Mouse (Mus musculus) embryonic facial prominence, embryonic 11.5 days (tissue): ENCODE measurements around the gene Terb1. TPM values are rescaled to one million over a fixed set of nuclear protein-coding genes. Genes with fewer than 3 reads are reported as not detected.

Experiments used
- ATAC-seq: fragments of 200-750 bp; cut with Nextera tagmentation; replicated peaks from 2 replicates; pipeline ENCODE4 v1.8.0; 2017; ENCODE audit warnings: low read depth; ENCODE audit not compliant: insufficient number of reproducible peaks, low FRiP score, low TSS enrichment
- DNase-seq: peaks from one replicate; pipeline ENCODE4 v3.0.0-alpha.2; 2015; ENCODE audit warnings: low spot score
- H3K27ac ChIP-seq: fragments of 300-500 bp; sonication (generic); replicated peaks from 2 replicates; pipeline ENCODE4 v1.5.1; 2014; ENCODE audit warnings: mild to moderate bottlenecking, low read depth, low read length, control low read depth
- H3K27me3 ChIP-seq: fragments of 300-500 bp; sonication (generic); 2 replicates; pipeline ENCODE4 v1.6.1; 2014; ENCODE audit warnings: mild to moderate bottlenecking, low read length, moderate library complexity, mixed read lengths; ENCODE audit not compliant: control insufficient read depth, insufficient read depth
- H3K36me3 ChIP-seq: fragments of 300-500 bp; sonication (generic); replicated peaks from 2 replicates; pipeline ENCODE4 v1.6.1; 2014; ENCODE audit warnings: low read depth, mild to moderate bottlenecking, low read length, moderate library complexity, mixed read lengths; ENCODE audit not compliant: control insufficient read depth, insufficient read depth
- H3K4me1 ChIP-seq: fragments of 300-500 bp; sonication (generic); 2 replicates; pipeline ENCODE4 v1.6.1; 2014; ENCODE audit warnings: low read length, mixed read lengths; ENCODE audit not compliant: control insufficient read depth, insufficient read depth
- H3K4me2 ChIP-seq: fragments of 300-500 bp; sonication (generic); 2 replicates; pipeline ENCODE4 v1.6.1; 2014; ENCODE audit warnings: low read depth, mild to moderate bottlenecking, control low read depth, low read length, moderate library complexity
- H3K4me3 ChIP-seq: fragments of 300-500 bp; sonication (generic); 2 replicates; pipeline ENCODE4 v1.5.1; 2014; ENCODE audit warnings: low read depth, low read length, control low read depth
- H3K9ac ChIP-seq: fragments of 300-500 bp; sonication (generic); replicated peaks from 2 replicates; pipeline ENCODE4 v1.6.1; 2014; ENCODE audit warnings: mild to moderate bottlenecking, control low read depth, low read length
- H3K9me3 ChIP-seq: fragments of 300-500 bp; sonication (generic); replicated peaks from 2 replicates; pipeline ENCODE4 v1.6.1; 2016; ENCODE audit warnings: mild to moderate bottlenecking, low read length, inconsistent platforms, mixed read lengths; ENCODE audit not compliant: control insufficient read depth
- WGBS: fragments of 180-500 bp; shearing (Covaris S2); extraction: QIAGEN DNeasy Blood & Tissue Kit; methylation state at CpG from one replicate; pipeline ENCODE4 v1.1.7; 2014; 5-methylcytosine and 5-hydroxymethylcytosine counted together
- polyA plus RNA-seq: library from polyadenylated mRNA; unstranded; fragments of >200 nt; fragmentation: Nextera tagmentation; extraction: Ambion mirVana; gene quantifications from 2 replicates; pipeline ENCODE4 v1.2.1, GENCODE M21; 2014

The Terb1 gene
- 0.35 and 0.39 TPM in 2 replicates for polyA plus RNA-seq

DNA sequence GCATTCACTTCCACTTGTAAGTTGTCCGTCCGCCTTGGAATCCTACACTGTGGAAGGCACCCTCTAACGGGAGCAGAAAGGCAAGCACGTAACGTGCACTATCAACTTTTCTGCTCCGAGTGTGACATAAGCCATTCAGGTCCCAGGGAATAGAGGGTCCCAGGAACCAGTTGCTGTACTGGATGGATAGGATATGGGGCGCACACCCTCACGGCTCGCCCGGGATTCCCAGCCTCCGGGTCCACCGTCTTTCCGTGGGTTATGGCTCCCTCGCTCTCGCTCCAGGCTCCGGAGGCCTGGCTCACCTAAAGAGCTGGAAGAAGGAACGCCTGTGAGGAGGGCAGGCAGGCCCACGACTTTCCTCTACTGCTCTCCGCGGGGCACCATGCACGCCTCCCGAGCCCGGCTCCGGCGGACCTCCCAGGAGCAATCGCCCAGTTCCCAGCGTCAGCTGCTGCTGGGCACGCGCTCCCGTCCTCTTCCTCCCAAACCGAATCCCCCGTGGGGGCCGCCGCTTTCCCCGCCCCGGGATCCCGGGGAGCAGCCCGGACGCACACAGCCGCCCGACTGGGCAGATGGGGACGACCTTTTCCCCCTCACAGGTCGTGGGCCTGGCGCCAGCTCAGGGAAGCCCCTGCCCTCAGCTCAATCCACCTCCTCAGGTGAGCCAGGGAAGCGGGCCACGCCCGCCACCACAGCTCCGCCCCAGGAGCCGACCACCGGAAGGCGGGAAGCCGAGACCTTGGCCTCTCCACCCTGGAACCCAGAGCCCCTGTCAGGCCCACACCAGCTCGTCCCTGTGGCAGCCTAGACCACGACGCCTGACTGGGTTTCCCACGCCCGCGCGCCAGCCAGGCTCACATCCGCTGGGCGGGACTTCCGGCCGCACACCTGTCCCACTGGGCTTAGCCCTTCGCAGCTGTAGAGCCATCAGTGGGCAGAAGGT lies at the start of gene Terb1:
Gene Terb1 (minus strand): TSS at position 850 of the 946 bp plus-strand sequence.
- 2% methylated on average over 60 of the region's 64 CpGs for WGBS
- peak; percentile 71 for ATAC-seq
- Histone ChIP-seq H3K9me3 (no peaks in the 10 kb centered on the region), H3K36me3 (peaks cover 3% of the 10 kb centered on the region; the same call in 1 of the 2 replicates), H3K4me3 (peak within 1 kb of the TSS; percentile 59), H3K9ac (peak within 1 kb of the TSS; percentile 79), H3K27me3 (no peaks in the 10 kb centered on the region), H3K27ac (no peak within 1 kb of the TSS), H3K4me1 (no peaks in the 10 kb centered on the region), H3K4me2 (peak within 1 kb of the TSS; percentile 100)
- peak; percentile 43 for DNase-seq

DNA sequence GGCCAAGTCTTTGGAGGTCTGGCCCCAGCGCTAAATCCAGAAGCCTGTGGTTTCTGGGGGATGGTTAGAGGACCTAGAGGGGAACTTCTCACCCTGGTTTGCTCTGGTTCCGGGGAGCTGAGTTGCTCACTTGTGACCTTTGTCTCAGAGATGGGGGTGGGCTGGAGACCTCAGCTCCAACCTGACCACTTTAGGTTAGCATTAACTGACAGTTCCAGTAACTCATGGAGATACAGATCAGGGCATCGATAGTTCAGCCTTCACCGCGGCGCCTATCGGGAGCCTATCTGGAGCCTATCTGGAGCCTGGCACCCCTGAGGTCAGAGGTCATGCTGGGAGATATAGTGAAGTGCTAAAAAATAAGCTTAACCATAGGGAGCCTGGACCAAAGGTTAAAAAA lies 47.5 kb upstream of the Terb1 start:
- H3K27ac ChIP-seq: no peak overlapping the region
- no peak overlapping the region for H3K4me2 ChIP-seq
- WGBS: 76% methylated on average over 7 of the region's 7 CpGs
- H3K9ac ChIP-seq: no peak overlapping the region
- no peaks in the 10 kb centered on the region for H3K9me3 ChIP-seq
- no peaks in the 10 kb centered on the region for H3K4me1 ChIP-seq
- no peaks in the 10 kb centered on the region for H3K36me3 ChIP-seq
- ATAC-seq: no peak
- no peak overlapping the region for H3K4me3 ChIP-seq
- H3K27me3 ChIP-seq: no peaks in the 10 kb centered on the region
- no peak for DNase-seq

DNA sequence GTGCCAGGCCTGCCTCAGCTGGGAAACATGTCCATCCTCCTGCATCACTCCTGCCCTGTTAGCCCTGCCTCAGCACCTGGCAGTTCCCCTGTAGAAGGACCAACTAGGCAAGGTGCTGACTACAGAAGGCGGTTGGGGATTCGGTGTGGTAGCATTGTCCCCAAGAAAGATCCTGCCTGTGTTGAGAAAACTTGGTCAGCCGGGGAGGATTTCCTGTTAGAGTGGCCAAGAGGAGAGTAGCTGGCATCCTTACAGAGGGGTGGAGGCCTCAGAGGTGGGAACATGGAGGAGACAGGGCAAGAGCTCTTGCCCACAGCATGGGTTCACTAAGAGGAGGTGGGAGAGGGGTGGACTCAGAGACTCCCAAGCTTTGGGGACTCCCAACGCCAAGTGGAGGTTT lies 45.5 kb upstream of the Terb1 start:
- H3K36me3 ChIP-seq: no peaks in the 10 kb centered on the region
- H3K27me3 ChIP-seq: no peaks in the 10 kb centered on the region
- H3K9ac ChIP-seq: no peak overlapping the region
- H3K9me3 ChIP-seq: no peaks in the 10 kb centered on the region
- no peak overlapping the region for H3K4me2 ChIP-seq
- H3K4me1 ChIP-seq: no peaks in the 10 kb centered on the region
- H3K4me3 ChIP-seq: no peak overlapping the region
- no peak for ATAC-seq
- WGBS: 88% methylated on average over 4 of the region's 4 CpGs
- DNase-seq: no peak
- no peak overlapping the region for H3K27ac ChIP-seq

DNA sequence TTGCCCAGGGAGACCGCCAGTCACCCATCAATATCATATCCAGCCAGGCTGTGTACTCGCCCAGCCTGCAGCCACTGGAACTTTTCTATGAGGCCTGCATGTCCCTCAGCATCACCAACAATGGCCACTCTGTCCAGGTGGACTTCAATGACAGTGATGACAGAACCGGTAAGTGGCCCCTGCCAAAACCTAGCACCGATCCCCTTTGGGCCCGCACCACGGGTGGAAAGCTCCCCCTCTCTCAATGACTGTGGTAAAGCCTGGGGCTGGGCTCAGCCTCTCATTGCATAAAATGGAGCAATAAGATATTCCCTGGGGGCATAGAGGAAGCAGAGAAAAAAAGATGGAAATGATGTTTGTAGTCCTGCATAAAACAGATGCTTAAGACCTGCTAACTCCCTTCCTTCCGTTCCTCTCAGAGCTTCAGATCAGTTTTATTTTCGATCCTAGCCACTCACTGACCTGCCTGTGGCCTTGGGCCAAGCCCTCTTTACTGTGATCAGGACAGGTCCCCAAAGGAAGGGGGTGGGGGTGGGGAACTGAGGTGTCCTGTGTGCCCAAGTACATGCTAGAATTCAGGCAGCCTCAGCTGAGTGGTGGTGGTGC lies 33.8 kb upstream of the Terb1 start:
- DNase-seq (no peak), ATAC-seq (no peak)
- 81% methylated on average over 8 of the region's 8 CpGs for WGBS
- H3K27ac ChIP-seq: no peak overlapping the region
- no peaks in the 10 kb centered on the region for H3K36me3 ChIP-seq
- peaks cover 35% of the 10 kb centered on the region for H3K27me3 ChIP-seq
- H3K9ac ChIP-seq: no peak overlapping the region
- H3K4me2 ChIP-seq: no peak overlapping the region
- H3K9me3 ChIP-seq: no peaks in the 10 kb centered on the region
- H3K4me1 ChIP-seq: no peaks in the 10 kb centered on the region; the same call in none of the 2 replicates
- no peak overlapping the region for H3K4me3 ChIP-seq

DNA sequence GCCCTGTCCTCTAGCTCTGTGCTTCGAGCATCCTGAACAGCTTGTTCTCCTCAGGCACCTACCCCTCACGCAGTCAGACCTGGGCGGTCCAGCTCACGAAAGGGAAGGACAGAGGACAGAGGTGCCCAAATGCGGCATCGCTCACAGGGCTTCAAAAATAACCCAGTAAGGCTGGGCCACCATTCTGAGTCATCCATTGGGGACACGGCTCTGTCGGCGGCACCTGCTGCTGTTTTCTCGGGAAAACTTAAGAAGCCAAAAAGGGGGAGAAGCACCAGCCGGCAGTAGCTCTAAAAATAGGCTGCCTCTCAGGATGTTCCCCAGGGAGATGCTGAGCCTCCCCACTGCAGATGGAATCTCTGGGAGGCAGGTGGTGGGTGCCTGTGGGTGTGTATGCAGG lies 32.5 kb upstream of the Terb1 start:
- no peak for DNase-seq
- H3K27me3 ChIP-seq: peaks cover 35% of the 10 kb centered on the region

DNA sequence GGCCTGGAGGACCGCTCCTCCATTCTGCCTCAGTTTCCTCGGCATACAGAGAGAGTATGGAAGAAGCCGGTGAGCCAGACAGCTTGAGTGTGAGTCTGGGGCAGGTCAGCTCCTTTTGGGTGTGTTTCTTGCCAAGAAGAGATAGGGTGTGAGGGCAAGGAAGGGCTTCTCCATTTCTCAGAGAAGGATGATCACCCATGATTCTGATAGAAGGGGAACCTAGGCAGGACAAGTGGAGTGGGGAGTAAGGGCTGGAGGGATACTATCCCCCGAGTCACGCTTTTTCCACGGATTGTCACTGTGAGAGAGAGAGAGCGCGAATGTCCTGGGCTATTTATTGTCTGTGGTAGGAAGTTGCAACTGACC lies 31.8 kb upstream of the Terb1 start:
- DNase-seq: no peak
- H3K36me3 ChIP-seq: no peaks in the 10 kb centered on the region
- no peak overlapping the region for H3K27ac ChIP-seq
- H3K9me3 ChIP-seq: no peaks in the 10 kb centered on the region
- H3K4me2 ChIP-seq: peak overlapping the region; percentile 92
- peak overlapping the region; percentile 48 for H3K4me3 ChIP-seq
- 14% methylated on average over 8 of the region's 8 CpGs for WGBS
- no peak for ATAC-seq
- H3K27me3 ChIP-seq: peaks cover 35% of the 10 kb centered on the region
- no peaks in the 10 kb centered on the region; the same call in none of the 2 replicates for H3K4me1 ChIP-seq
- no peak overlapping the region for H3K9ac ChIP-seq

More for the DNA sequence above, 32.5 kb upstream of the Terb1 start:
- no peak overlapping the region for H3K27ac ChIP-seq
- WGBS: 8% methylated on average over 11 of the region's 11 CpGs
- H3K9me3 ChIP-seq: no peaks in the 10 kb centered on the region
- H3K4me1 ChIP-seq: no peaks in the 10 kb centered on the region; the same call in none of the 2 replicates
- no peak overlapping the region for H3K4me2 ChIP-seq
- H3K36me3 ChIP-seq: no peaks in the 10 kb centered on the region
- no peak overlapping the region for H3K4me3 ChIP-seq
- ATAC-seq: no peak
- no peak overlapping the region for H3K9ac ChIP-seq

DNA sequence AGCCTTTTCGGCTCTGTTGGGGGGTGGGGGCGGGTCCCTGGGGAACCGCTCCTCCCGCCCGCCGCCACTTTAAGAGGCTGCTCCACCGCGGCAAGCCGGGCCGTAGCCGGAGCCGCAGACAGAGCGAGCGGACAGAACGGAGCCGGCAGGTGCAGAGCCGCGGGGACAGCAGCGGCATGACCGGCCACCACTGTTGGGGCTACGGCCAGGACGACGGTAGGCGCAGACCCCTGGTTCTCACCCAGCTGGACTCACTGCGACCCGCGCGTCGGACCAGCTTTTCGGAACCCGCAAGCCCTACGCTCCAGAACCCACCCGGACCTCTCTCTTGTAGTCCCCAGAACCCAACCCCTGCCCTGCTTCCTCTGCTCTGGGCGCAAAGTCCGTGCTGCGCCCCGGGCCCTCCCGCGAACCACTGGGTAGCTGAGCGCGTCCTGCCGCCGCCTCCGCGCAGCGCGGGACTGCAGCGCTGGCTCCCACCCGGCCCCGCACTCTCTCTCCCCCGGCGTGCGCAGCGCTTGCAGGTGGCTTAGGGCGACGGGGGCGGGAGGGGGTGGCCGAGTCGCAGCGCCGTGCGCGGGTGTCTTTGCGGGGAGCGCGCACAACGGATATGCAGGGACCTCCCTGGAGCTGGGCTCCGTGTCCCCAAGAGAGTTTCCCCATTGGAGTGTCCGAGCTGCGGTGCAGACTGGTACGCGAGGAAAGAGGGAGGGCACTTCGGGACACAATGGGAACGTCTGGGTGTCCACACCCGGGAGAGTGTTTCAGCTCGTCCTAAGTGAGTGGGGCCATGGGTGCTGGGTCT lies 31.2 kb upstream of the Terb1 start:
- Histone ChIP-seq H3K27ac (no peak overlapping the region), H3K27me3 (peaks cover 35% of the 10 kb centered on the region), H3K4me2 (peak overlapping the region; percentile 92), H3K4me3 (peak overlapping the region; percentile 48), H3K36me3 (no peaks in the 10 kb centered on the region), H3K4me1 (no peaks in the 10 kb centered on the region; the same call in none of the 2 replicates), H3K9ac (peak overlapping the region; percentile 39), H3K9me3 (no peaks in the 10 kb centered on the region)
- ATAC-seq: peak; percentile 46; the same call in 1 of the 2 replicates
- WGBS: under 1% methylated on average over 72 of the region's 76 CpGs
- no peak for DNase-seq
